Mouse (Mus musculus) c-Kit-negative CD71-positive TER-119-positive erythroid progenitor cells, embryonic 14.5 days (primary cell): ENCODE measurements at regions not wholly inside any gene's neighbourhood (a gene's known extent, or its start where the extent isn't known, plus 50 kb on each side); places are given as distances from the start of the nearest gene placed in this dataset.

Experiments
- DNase-seq: peaks from one replicate; pipeline ENCODE4 v3.0.0-alpha.2; 2013; ENCODE audit warnings: low read depth, low spot score

DNA sequence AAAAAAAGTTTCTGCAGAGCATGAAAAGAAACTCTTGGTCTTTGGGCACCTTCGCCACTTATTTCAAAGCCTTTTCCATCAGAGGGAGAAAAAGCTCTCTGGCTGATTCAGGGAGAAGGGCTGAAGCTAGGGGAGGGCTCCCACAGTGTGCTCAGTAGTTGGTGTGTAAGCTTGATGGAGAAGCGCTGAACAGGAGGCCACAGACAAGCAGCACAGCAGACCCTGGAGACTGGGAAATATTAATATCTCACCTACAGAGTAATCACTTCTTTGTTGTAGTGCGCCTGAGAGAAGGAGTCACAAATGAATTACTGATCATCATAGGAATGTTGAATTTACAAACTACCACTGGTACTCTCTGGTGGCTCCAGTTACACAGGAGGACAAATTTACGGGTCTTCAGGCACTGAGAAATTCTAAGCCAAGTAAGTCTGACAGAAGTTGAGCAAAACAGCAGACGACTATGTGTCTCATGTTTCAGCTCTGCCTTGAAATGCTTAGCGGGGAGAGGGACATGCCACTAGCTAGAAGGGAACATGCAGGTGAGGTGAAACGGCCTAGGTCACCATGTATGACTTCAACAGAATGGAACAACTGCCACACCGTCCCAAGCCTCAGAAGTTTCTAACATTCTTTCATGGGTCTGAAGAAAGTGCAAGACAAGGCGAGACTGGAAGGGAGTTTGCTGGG is 350.9 kb upstream of the Map3k7 start:
- DNase-seq, result no peak

DNA sequence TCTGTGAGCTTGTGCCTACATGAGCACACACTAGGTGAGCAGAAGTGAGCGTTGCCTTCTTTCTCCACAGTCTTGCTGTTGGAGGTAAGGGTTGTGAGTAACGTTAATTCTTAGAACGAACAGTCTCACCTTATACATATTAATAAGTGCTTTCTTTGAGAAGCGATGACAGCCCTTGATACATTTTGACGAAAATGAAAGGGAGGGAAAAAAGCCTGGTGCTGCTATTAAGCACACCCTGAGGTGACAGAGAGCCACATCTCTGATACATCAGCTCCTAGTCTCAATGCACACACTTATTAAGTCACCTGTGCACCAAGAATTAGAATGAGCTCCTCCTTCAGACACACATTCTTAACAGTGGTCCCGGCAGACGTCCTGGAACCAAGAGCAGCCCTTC is 346.3 kb upstream of the Map3k7 start:
- DNase-seq, result no peak

DNA sequence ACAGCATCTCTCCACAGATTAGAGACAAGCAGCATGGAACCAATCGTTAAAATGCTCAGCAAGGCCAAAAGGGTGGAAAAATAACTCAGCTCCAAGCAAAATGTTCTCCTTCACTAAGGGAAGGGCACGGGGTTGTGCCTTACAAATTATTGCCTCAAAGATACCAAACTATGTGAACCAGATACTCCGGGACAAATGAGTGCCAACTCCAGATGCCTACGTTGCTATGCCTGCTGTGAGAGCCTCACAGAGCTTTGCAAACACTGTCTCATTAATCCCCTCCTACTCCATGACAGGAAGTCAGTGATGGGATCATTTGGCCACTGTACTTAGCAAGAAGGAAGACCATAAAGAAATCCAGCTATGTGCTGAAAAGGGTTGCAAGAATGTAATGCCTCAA is 345.9 kb upstream of the Map3k7 start:
- no peak for DNase-seq

DNA sequence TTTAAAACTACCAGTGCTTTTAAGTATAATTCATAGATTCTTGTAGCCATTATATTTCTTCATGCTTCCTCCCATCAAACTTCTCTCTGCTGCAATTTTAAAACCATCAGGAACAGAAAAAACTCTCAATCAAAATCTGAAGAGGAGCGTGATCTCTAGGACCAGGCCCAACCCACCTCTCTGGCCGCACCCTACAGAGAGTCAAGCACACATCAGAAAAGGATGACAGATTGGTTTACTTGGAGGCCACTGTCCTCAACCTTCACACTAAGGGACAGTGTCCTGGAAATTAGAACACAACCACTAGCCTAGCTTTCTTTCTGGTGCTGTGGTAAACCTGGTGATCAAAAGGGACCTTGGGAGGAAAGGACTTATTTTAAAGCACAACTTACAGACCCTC is 342.7 kb upstream of the Map3k7 start:
- DNase-seq, result no peak

DNA sequence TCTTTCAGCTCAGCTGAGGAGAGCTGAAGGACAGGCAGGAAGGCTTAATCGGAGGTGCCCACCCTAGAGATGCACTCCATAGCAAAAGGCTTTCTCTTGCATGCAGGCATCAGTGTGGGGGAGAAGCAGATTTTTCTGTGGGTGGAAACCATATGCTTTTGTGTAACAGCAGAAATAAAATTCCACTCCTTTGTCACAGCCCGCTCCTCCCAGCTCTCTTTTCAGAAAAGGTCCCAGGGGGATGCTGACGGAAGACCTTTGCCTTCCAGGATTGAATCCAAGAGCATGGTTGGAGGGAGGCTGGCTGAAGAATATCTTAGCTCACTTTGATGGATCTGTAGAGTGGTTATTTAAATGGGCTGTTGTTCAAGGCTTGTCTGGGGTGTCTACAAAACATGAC is 336.8 kb upstream of the Map3k7 start:
- no peak for DNase-seq

DNA sequence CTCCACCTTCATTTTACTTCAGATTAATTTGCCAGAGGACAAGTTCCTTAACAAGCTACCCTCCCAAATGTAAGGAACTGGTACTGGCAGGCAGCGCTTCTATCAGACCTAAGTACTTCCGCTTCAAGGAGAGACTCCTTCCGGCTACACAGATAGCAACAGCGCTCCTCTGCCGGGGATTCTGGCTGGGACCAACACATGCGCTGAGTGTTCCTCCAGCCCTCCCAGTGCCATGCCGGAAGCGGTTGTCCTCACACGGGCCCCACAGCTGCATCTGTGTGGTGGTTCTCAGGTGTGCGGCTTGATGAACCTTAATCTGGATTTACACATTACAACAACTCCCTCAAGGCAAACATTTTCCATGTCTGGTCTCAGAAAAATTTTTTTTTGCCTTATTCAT is 336.1 kb upstream of the Map3k7 start:
- DNase-seq, result no peak

DNA sequence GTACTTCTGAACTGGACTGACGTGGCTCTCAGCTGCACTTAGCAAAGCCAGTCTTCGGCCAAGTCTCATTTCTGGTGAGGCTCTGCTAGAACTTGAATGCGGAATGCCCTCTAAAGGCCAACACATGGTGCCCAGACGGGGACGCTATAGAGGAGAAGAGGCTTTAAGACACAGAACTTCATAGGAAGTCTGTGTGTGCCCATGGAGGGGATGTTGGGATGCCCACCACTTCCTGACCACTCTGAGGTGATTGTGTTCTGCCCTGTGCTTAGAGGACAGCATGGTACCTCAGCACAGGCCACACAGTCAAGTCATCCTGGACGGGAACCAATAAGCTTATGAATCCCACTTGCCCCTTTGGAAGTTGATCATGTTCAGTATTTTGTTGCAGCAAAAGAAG is 325.3 kb upstream of the Map3k7 start:
- DNase-seq, result no peak

DNA sequence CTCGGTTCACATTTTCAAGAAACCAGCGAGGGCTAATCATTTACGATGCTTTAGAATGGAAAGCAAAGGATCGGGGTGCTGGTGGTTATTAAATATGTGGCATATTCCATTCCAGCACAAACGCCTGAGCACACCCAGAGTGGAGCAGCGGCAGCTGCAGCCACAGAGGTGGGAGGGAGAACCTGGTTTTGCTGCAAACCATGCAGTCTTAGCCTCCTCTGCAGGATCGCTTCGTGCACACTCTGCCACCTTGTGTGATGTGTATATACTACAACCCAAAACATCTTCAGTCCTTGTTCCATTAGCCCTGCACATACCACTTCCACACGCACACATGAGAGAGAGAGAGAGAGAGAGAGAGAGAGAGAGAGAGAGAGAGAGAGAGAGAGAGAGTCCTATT is 321.7 kb upstream of the Map3k7 start:
- DNase-seq, result no peak

DNA sequence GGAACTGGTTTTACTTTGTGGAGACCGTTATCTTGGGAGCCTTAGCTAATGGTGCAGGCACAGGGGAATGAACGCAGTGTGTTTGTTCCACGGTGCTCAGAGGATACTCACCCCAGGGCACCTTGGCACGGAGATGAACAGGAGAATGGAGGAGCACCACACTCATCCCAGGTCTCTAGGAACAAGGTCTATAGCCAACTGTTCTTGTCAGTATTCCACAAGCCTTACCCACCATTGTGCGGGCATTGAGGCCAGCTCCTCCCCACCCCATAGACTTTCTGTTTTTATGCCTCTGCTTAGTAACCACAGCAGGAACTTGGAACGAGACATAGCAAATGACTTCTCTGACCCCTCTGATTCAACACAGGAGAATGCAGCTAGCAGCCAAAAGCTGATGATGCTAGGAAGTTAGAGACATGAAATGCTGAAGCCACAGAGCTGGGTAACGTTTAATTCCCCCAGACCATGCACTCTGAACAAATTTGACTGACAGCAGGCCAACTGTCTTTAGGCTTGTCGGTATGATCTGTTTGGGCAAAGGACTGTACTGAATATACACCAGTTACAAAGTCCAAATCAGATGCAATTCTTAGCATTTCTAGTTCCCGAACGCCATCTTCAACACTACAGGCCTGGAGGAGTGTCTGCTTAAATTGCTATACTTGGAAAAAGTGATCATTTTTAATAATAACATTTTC is 321.2 kb upstream of the Map3k7 start:
- DNase-seq, result no peak

DNA sequence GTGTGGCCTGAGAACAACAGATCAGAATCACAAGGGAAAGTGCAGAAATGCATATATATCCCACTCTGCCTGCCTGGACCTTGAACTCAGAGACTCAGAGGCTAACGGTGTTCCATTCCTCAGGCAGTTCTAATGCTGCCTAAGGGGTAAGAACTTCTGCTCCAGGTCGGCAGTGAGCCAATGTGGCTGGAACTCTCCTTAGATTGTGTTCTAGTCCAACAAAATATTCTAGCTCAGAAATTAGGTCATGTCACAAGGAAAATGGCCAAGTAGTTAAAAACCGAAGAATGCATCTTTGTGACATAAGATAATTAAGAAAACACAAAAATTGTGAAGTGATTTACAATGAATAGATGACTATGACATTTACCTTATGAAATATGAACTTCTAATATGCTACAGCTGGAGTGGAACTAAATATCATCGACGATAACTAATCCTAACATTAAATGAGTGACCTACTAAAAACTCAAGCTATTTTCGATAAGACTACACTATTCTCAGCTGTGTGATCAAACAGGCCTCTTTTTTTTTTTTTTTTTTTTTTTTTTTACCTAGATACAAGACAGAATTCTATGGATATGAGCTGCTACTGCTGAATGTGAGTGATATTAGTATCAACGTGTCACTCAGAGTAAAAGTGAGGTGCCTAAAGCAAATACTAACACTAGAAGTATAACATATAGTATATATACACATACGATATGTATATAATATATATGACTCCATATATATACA is 315.1 kb upstream of the Map3k7 start:
- no peak for DNase-seq

DNA sequence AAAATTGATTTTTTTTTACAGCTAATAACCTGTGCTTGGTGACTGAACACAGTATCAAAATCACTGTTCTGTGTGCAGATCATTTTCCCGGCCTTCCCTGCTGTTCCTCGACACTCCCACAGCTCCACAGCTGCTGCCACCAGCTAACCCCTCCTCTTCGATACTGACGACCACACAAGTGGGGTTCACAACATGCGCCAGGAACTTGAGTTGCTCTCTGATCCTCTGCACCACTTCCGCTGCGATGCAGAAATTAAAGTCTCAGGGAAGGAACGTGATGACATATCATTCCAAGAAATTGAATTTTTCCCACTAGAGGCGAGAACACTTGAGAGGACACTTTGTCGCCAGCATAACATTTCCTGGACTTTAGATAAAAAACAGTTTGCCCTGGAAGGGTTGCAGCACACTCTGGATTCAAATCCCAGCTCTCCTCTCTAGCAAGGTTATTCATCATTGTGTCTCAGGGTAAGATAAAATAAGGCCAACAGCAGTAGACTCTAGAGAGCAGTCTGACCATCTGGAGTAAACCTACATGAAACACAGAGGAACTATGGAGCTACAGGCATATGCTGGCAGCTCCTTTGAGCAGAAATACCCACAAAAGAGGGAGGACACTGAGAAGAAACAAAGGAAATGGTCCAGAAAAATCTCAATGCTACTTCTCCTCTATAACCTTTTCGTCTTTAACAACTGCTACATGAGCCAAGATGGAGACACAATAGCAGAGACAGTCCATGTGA is 308.4 kb upstream of the Map3k7 start:
- DNase-seq, result no peak

DNA sequence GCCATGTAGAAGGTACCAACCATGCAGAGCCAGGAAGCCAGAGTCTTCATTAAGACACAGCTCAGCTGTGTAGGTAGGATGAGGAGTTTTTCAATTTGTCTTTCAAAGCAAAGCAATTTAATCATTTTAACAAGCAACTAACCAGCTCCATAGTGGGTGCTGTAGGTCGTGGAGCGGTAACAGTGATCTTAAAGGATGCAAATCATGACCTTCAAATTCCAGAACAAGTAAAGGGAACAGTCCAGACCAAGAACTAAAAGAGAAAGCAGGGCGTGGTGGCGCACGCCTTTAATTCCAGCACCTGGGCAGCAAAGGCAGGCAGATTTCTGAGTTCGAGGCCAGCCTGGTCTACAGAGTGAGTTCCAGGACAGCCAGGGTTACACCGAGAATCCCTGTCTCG is 307.8 kb upstream of the Map3k7 start:
- DNase-seq, result no peak

DNA sequence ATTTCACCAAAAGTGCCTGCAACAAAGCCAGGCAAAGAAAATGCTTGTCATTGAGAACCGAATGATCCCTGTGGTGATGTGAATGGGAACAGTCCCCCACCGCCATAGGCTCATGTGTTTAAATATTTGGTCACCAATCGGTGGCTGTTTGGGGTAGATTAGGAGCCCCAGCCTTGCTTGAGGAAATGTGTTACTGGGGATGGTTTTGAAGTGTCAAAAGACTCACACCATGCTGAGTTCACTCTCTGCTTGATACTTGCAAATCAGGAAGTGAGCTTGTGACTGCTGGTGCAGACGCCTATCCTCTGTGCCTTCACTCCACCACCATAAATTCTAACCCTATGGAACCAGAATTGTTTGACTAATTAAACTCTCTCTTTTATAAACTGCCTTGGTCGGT is 305.1 kb upstream of the Map3k7 start:
- DNase-seq, result no peak

DNA sequence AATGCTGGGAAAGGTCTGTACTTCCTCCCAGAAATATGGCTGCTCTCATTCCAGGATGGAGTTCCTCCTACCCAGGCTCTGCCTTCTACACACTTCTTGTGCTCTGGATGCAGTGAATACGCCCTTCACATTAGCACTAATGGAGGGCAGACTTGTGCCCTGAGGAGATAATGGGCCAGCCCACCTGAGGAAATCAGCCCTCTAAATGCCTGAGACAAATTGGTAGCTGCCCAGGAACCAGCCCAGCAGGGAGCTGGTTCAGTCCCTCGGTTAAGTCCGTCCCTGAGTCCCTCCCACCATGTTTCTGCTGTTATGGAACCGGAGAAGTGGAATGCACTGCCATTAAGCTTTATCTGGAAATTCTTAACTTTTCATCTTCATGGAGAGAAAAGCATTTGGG is 303.0 kb upstream of the Map3k7 start:
- DNase-seq, result no peak

DNA sequence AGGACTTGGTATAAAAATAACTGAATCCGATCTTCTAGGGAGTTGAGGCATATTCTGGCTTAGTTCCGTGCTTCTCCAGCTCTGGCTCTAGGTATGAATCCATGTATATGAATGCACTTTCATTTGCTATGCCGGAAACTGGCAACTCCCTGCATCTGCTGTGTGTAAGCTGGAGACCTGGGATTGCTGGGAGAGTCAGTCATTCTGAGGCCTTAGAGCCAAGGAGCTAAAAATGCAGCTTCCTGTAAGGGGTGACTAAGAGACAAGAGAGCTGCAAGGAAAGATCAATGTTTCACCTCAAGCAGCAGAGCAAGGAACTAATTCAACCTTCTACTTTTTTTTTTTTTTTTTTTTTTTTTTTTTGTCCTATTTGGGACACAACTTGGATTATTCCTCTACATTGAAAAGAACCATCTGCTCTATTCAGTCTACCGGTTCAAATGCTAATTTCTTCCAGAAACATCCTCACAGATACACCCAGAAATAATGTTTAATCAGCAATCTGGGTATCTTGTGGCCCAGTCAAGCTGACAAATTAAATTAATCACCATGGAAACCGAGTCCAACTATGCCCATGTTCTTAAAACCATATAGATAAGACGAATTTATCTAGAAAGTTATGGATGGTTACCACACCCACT is 292.2 kb upstream of the Map3k7 start:
- no peak for DNase-seq

DNA sequence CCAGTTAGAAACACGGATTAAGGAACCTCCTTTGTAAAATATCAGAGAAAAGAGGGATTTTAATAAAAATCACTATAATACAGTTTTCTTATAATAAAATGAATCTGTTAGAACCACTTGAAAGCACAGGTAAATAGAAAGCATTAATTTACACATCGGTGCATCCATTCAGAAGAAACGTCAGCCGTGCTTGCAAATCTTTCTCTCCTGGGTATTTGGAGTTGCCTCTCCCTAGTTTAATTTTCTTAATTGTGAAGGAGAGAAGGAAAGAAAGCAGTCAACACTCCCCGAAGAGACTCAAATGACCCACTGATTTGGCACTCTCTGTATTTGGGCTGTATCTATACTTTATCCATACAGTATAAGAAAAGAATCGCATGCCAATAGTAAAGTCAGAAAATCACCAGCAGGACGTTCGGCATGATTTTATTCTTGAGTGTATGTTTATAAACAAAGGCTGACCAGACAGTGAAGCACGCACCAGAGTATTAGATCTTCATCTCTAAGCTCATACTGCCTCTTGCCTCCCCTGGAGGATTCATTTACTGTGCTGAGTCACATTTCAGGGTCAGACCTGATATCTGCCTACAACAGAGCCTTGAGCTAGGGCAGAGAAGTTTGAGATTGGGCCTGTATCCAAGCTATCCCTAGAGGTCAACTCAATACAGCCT is 291.6 kb upstream of the Map3k7 start:
- DNase-seq, result no peak

DNA sequence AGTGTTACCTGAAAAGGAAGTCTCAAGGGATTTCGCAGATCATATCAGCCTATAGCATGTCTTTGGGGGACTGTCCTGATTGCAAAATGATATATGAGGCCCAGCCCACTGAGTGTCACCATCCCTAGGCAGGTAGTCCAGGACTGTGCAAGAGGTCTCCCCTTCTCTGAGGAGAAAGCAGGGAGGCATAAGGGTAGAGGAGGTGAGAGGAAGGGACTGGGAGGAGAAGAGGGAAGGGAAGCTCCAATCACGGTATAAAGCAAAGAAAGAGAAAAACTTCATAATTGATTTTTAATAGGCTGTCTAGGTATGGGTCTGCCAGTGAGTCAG is 291.1 kb upstream of the Map3k7 start:
- DNase-seq, result no peak

DNA sequence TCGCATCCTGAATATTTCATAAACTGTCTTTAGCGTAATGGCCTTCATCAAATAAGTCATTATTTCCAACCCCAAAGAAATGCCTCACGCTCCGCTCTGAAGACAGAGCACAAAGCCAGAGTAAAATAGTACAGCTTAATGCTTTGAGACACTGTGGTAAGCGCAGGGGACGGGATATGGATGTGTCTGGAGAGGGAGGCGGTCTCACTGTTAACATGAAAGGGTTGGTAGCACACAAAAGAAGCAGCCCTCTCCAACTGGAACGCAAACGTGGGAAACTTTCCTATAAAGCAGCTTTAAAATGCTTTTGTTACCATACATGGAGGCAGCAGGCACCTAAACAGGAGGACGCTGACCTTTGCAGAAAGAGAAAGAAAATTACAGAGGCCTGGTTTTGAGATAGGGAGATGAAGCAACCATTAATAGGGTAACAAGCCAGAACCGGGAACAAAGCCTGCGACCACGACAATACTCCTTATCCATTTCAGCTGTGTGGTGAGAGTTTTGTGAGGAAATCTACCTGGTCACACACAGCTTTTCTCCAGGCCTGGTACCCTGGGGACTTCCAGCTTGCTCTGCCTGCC is 284.8 kb upstream of the Map3k7 start:
- DNase-seq, result no peak

DNA sequence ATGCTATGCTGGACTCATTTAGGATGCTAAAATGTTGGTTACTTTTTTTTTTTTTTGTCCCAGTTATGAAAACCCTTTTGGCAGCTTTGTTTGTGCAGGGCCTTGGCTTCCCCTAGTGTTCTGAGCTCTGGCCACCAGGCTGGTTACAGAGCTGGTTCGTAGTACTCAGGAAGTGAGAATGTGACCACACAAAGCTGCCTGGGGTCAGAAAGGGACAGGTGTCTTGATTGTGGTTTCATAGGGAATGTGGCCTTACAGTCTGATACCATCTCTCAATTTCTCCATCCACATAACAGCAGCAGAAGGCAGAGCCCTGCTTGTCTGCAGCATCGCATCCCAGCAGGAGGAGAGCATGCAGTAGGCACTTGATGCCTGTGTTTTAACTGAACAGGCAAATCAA is 282.9 kb upstream of the Map3k7 start:
- no peak for DNase-seq

DNA sequence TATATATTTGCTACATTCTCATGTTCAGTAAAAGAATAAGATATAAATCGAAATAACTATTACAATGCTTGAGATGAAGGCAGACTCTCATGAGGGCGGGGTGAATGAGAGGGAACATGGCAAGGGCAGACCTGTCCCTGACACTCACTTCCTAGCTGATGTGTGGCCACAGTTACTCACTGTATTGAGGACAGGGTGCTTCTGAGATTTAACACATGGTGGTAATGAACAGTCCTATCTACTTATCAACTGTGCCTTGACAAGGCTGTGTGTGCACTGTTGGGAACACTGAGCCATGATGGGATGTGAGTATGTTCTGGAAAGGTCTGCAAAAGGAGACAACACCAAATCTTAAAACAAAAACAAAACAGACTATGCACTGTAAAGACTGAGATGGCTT is 274.8 kb upstream of the Map3k7 start:
- no peak for DNase-seq
